Mouse (Mus musculus): ENCODE results near the gene Pcbp4. TPM values are rescaled to one million over a fixed set of nuclear protein-coding genes. Genes with fewer than 3 reads are reported as not detected.
A peak's percentile ranks its signal among the peaks of the same experiment; 100 is the strongest.

The Pcbp4 gene
- polyA plus RNA-seq (2015; fragmentation: Nextera tagmentation; extraction: Ambion mirVana) = 83.2 and 91.4 TPM in 2 replicates

DNA sequence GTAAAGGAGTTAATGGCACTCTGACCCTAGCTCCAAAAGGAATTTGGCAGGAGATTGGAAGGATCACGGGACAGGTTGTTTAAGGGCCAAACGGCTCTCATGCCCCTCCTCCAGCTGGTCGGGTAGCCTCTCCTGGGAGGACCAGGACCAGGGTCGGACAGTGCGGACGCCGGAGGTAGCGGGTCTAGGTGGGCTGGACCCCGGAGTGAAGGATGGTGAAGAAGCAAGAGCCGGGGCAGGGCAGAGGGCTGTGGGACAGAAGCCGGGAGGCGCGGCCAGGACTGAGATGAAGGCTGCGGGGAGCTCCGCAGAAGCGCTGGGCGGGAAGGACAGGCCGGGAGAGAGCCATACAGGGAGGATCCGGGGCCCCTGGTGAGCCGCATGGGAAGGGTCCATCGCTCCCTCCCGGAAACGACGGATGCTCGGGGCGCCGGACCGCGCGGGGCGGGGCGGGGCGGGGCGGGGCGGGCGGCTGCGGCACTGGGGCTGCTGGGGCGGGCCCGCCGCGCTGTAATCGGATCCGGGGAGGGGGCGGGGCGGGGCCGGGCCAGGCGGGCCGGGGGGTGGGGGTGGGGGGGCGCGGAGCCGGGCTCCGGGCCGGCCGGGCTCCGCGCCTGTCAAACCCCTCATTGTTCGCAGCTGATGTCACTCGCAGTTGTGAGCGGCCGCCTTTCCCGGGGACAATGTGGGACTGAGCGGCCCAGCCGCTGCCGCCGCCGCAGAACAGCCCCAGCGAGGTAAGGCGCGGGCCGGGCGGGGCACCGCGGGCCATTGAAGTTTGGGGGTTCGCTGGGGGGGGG, at the start of gene Pcbp4:
TSS of gene Pcbp4 (plus strand) at position 21 of the 800 bp plus-strand sequence.
- peak within 1 kb of the TSS; percentile 67 for H3K9ac ChIP-seq
- H3K4me1 ChIP-seq = peaks cover 89% of the 10 kb centered on the region
- H3K36me3 ChIP-seq = 0 out of 2 replicates have a peak, but pooled peaks cover 2% of the 10 kb centered on the region

DNA sequence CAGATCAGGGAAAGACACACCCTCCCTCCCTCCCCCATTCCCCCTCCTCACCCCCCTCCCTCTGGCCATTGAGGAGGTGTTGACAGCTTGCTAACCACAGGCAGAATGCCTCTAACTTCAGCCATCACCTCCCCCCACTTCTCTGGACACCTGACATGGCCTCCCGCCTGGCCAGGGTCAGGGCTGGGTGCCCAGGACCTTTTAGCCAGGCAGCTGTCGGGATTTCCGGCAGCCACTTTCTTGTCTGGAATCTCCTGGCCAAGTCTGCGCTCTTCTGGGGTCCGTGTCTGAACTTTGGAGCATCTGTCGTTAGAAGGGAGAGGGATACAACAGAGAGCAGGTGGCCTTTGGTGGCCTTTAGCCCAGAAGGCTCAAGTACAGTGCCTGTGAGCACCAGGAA, 47.8 kb upstream of the Pcbp4 start:
- no peak for ATAC-seq (ENCODE audit: insufficient number of reproducible peaks, low FRiP score, low TSS enrichment, low read depth)
- Histone ChIP-seq H3K9me3 (no peaks in the 10 kb centered on the region), H3K4me1 (peaks cover 20% of the 10 kb centered on the region), H3K36me3 (no peaks in the 10 kb centered on the region), H3K27me3 (no peaks in the 10 kb centered on the region), H3K9ac (no peak overlapping the region), H3K4me3 (no peak overlapping the region), H3K27ac (no peak overlapping the region), H3K4me2 (no peak overlapping the region)
- 27% methylated on average over 6 of the region's 6 CpGs for WGBS

More for the DNA sequence above, at the start of gene Pcbp4:
- Histone ChIP-seq H3K9me3 (no peaks in the 10 kb centered on the region), H3K4me2 (peak within 1 kb of the TSS; percentile 94), H3K4me3 (peak within 1 kb of the TSS; percentile 72), H3K27ac (peak within 1 kb of the TSS; percentile 89), H3K27me3 (no peaks in the 10 kb centered on the region)
- WGBS = 1% methylated on average over 30 of the region's 74 CpGs
- peak; percentile 69 for ATAC-seq (ENCODE audit: insufficient number of reproducible peaks, low FRiP score, low TSS enrichment, low read depth)

DNA sequence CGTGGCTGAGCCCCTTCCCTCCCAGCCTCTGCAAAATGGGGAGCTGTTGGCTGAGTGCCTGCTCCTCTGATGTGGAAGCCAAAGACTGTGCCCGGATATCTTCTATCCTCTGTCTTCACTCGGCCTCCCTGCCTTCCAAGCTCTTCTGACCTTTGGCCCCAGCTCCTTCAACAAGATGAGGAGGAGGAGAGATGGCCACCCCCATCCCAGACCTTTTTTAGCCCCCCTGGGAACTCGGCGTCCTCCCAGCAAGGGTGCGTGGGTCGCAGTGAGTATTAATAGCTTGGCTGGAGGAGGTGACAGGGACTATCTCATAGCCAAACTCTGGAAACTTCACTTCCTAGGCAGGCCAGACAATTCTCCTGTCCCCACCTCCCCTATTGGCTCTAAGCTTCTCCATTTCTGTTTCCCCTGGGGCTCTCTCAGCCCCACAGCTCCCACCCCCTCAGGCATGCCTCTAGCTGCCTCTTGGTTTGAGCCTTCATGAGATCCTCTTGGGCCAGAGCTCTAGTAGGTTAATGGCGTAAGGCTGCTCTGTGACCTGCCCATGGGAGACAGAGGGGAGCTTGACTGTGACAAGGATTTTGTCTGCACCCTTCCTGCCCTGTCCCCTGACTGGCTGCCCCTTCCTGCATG, 46.5 kb upstream of the Pcbp4 start:
- ATAC-seq (ENCODE audit: insufficient number of reproducible peaks, low FRiP score, low TSS enrichment, low read depth) = no peak
- Histone ChIP-seq H3K4me3 (no peak overlapping the region), H3K27ac (no peak overlapping the region), H3K27me3 (no peaks in the 10 kb centered on the region), H3K9ac (no peak overlapping the region), H3K9me3 (no peaks in the 10 kb centered on the region), H3K4me2 (no peak overlapping the region), H3K36me3 (no peaks in the 10 kb centered on the region), H3K4me1 (peaks cover 26% of the 10 kb centered on the region)
- 48% methylated on average over 8 of the region's 8 CpGs for WGBS

DNA sequence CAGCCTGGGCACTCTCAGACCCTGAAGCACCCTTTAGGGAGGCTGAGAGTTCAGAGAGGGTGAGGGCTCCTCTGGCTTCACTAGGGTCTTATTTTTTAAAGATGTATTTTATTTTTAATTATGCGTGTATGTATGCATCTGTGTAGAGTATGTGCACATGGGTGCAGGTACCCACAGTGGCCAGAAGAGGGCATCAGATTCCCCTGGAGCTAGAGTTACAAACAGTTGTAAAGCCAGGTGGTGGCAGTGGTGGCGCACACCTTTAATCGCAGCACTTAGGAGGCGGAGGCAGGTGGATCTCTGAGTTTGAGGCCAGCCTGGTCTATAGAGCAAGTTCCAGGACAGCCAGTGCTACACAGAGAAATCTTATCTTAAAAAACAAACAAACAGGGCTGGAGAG, 44.0 kb upstream of the Pcbp4 start:
- H3K9me3 ChIP-seq = no peaks in the 10 kb centered on the region
- peaks cover 21% of the 10 kb centered on the region for H3K4me1 ChIP-seq
- no peak overlapping the region for H3K9ac ChIP-seq
- H3K27me3 ChIP-seq = no peaks in the 10 kb centered on the region
- no peak overlapping the region for H3K4me3 ChIP-seq
- H3K4me2 ChIP-seq = no peak overlapping the region
- 95% methylated on average over 4 of the region's 4 CpGs for WGBS
- no peak overlapping the region for H3K27ac ChIP-seq
- no peaks in the 10 kb centered on the region for H3K36me3 ChIP-seq
- no peak for ATAC-seq (ENCODE audit: insufficient number of reproducible peaks, low FRiP score, low TSS enrichment, low read depth)

GRCm38 (mm10) chr9:106410086-106410650, 42.9 kb upstream of the Pcbp4 start:
- H3K36me3 ChIP-seq = no peaks in the 10 kb centered on the region
- no peaks in the 10 kb centered on the region for H3K27me3 ChIP-seq
- peaks cover 19% of the 10 kb centered on the region for H3K4me1 ChIP-seq
- H3K4me2 ChIP-seq = no peak overlapping the region
- no peak overlapping the region for H3K9ac ChIP-seq
- no peaks in the 10 kb centered on the region for H3K9me3 ChIP-seq
- H3K4me3 ChIP-seq = no peak overlapping the region
- no peak overlapping the region for H3K27ac ChIP-seq
- WGBS = 48% methylated on average over 2 of the region's 2 CpGs
- no peak for ATAC-seq (ENCODE audit: insufficient number of reproducible peaks, low FRiP score, low TSS enrichment, low read depth)

GRCm38 (mm10) chr9:106411091-106411594, 41.9 kb upstream of the Pcbp4 start:
- no peak for ATAC-seq (ENCODE audit: insufficient number of reproducible peaks, low FRiP score, low TSS enrichment, low read depth)
- WGBS = 56% methylated on average over 9 of the region's 9 CpGs
- no peak overlapping the region for H3K27ac ChIP-seq
- H3K9ac ChIP-seq = no peak overlapping the region
- H3K4me2 ChIP-seq = no peak overlapping the region
- no peaks in the 10 kb centered on the region for H3K9me3 ChIP-seq
- no peak overlapping the region for H3K4me3 ChIP-seq
- H3K27me3 ChIP-seq = no peaks in the 10 kb centered on the region
- no peaks in the 10 kb centered on the region for H3K36me3 ChIP-seq
- H3K4me1 ChIP-seq = peaks cover 13% of the 10 kb centered on the region

DNA sequence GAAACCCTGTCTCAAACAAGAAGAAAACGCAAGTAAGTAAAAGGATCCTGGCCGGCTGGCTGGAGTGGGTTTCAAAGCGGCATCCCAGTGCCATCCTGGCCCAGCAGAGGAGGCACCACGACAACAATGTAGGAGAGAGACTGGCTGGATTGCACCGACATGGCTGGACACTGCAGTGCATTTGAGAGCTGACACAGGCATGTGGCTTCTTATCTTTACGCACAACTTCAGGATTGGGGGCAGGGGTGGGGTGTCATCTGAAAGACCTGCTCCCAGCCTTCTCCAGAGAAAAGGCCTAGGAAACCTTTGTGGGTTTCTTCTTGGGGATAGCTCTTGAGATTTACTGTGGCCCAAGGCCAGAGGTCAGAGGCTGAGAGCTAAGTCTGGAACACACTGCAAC, 41.4 kb upstream of the Pcbp4 start:
- 69% methylated on average over 6 of the region's 6 CpGs for WGBS
- Histone ChIP-seq H3K4me2 (no peak overlapping the region), H3K9me3 (no peaks in the 10 kb centered on the region), H3K4me3 (no peak overlapping the region), H3K27ac (no peak overlapping the region), H3K36me3 (no peaks in the 10 kb centered on the region), H3K9ac (no peak overlapping the region), H3K27me3 (no peaks in the 10 kb centered on the region), H3K4me1 (peaks cover 7% of the 10 kb centered on the region; the same call in 1 of the 2 replicates)
- no peak for ATAC-seq (ENCODE audit: insufficient number of reproducible peaks, low FRiP score, low TSS enrichment, low read depth)

GRCm38 (mm10) chr9:106412210-106412609, 40.9 kb upstream of the Pcbp4 start:
- H3K9ac ChIP-seq = no peak overlapping the region

GRCm38 (mm10) chr9:106413606-106414005, 39.5 kb upstream of the Pcbp4 start:
- Histone ChIP-seq H3K27me3 (no peaks in the 10 kb centered on the region), H3K36me3 (no peaks in the 10 kb centered on the region), H3K4me3 (no peak overlapping the region), H3K4me1 (peaks cover 24% of the 10 kb centered on the region), H3K9ac (no peak overlapping the region), H3K27ac (no peak overlapping the region), H3K9me3 (no peaks in the 10 kb centered on the region), H3K4me2 (no peak overlapping the region)
- ATAC-seq (ENCODE audit: insufficient number of reproducible peaks, low FRiP score, low TSS enrichment, low read depth) = no peak
- 74% methylated on average over 5 of the region's 5 CpGs for WGBS

More at GRCm38 (mm10) chr9:106412210-106412609, 40.9 kb upstream of the Pcbp4 start:
- ATAC-seq (ENCODE audit: insufficient number of reproducible peaks, low FRiP score, low TSS enrichment, low read depth) = no peak
- H3K4me2 ChIP-seq = no peak overlapping the region
- H3K27me3 ChIP-seq = no peaks in the 10 kb centered on the region
- no peaks in the 10 kb centered on the region for H3K36me3 ChIP-seq
- 61% methylated on average over 3 of the region's 3 CpGs for WGBS
- H3K4me3 ChIP-seq = no peak overlapping the region
- peaks cover 10% of the 10 kb centered on the region for H3K4me1 ChIP-seq
- H3K27ac ChIP-seq = no peak overlapping the region
- no peaks in the 10 kb centered on the region for H3K9me3 ChIP-seq

DNA sequence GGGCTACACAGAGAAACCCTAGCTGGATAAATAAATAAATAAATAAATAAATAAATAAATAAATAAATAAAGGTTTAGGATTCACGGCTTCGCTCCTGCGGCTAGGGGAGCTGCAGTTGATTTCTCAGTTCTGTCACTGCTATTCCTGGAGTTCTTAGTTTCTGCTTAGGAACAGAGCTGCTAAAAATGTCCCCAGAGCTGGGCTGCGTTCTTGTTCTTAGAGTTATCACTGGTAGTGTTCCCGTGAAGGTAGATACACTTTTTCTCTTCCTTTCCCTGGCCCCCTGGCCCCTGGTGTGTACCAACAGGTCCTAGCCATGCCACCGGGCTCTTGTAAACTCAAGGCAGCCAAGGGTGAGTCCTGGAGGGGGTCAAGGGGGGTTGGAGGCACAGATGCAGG, 36.3 kb upstream of the Pcbp4 start:
- Histone ChIP-seq H3K9me3 (no peaks in the 10 kb centered on the region), H3K4me2 (no peak overlapping the region), H3K4me1 (peaks cover 47% of the 10 kb centered on the region), H3K27me3 (no peaks in the 10 kb centered on the region), H3K9ac (no peak overlapping the region), H3K27ac (no peak overlapping the region), H3K36me3 (no peaks in the 10 kb centered on the region), H3K4me3 (no peak overlapping the region)
- no peak for ATAC-seq (ENCODE audit: insufficient number of reproducible peaks, low FRiP score, low TSS enrichment, low read depth)
- 81% methylated on average over 6 of the region's 6 CpGs for WGBS

GRCm38 (mm10) chr9:106417841-106418625, 35.1 kb upstream of the Pcbp4 start:
- Histone ChIP-seq H3K4me3 (peak overlapping the region; percentile 30), H3K27ac (peak overlapping the region; percentile 79), H3K9ac (peak overlapping the region; percentile 1; the same call in 1 of the 2 replicates), H3K4me1 (peaks cover 50% of the 10 kb centered on the region), H3K4me2 (peak overlapping the region; percentile 57), H3K36me3 (no peaks in the 10 kb centered on the region), H3K9me3 (no peaks in the 10 kb centered on the region), H3K27me3 (no peaks in the 10 kb centered on the region)
- peak; percentile 41 for ATAC-seq (ENCODE audit: insufficient number of reproducible peaks, low FRiP score, low TSS enrichment, low read depth)
- 9% methylated on average over 29 of the region's 29 CpGs for WGBS
